Mouse (Mus musculus): ENCODE data around the gene Auts2.

Auts2 gene

GRCm38 (mm10) chr5:131733324-131733660 lies 809.9 kb downstream of the Auts2 start:
- DNase-seq (ENCODE audit: low spot score in 2 of 2), result peak in 1 of 2 experiments; percentile 36

GRCm38 (mm10) chr5:131732631-131733323 lies 810.4 kb downstream of the Auts2 start:
- DNase-seq (ENCODE audit: low spot score in 2 of 2), result peak in 1 of 2 experiments; percentile 53

- DNase-seq (ENCODE audit: low spot score in 2 of 2), result no peak
Observed at GRCm38 (mm10) chr5:131729456-131729855, 813.7 kb downstream of the Auts2 start.

- DNase-seq (ENCODE audit: low spot score in 2 of 2), result no peak
Observed at GRCm38 (mm10) chr5:131727909-131728308, 815.2 kb downstream of the Auts2 start.

GRCm38 (mm10) chr5:131724508-131724907 lies 818.6 kb downstream of the Auts2 start:
- no peak for DNase-seq (ENCODE audit: low spot score in 2 of 2)

GRCm38 (mm10) chr5:131722791-131723190 lies 820.4 kb downstream of the Auts2 start:
- DNase-seq (ENCODE audit: low spot score in 2 of 2), result no peak

- DNase-seq (ENCODE audit: low spot score in 2 of 2), result no peak
Observed at GRCm38 (mm10) chr5:131722361-131722760, 820.8 kb downstream of the Auts2 start.

GRCm38 (mm10) chr5:131718013-131718412 lies 825.1 kb downstream of the Auts2 start:
- no peak for DNase-seq (ENCODE audit: low spot score in 2 of 2)

GRCm38 (mm10) chr5:131717359-131717965 lies 825.7 kb downstream of the Auts2 start:
- DNase-seq (ENCODE audit: low spot score in 2 of 2), result no peak

- DNase-seq (ENCODE audit: low spot score in 2 of 2), result no peak
Observed at GRCm38 (mm10) chr5:131714979-131715378, 828.2 kb downstream of the Auts2 start.

- no peak for DNase-seq (ENCODE audit: low spot score in 2 of 2)
Observed at GRCm38 (mm10) chr5:131712441-131712840, 830.7 kb downstream of the Auts2 start.

- DNase-seq (ENCODE audit: low spot score in 2 of 2), result peak in 1 of 2 experiments; percentile 22
Observed at GRCm38 (mm10) chr5:131711474-131712129, 831.5 kb downstream of the Auts2 start.

GRCm38 (mm10) chr5:131710735-131711473 lies 832.2 kb downstream of the Auts2 start:
- DNase-seq (ENCODE audit: low spot score in 2 of 2), result no peak

GRCm38 (mm10) chr5:131707471-131707870 lies 835.7 kb downstream of the Auts2 start:
- no peak for DNase-seq (ENCODE audit: low spot score in 2 of 2)

- DNase-seq (ENCODE audit: low spot score in 2 of 2), result no peak
Observed at GRCm38 (mm10) chr5:131703729-131704128, 839.4 kb downstream of the Auts2 start.

- no peak for DNase-seq (ENCODE audit: low spot score in 2 of 2)
Observed at GRCm38 (mm10) chr5:131702840-131703392, 840.2 kb downstream of the Auts2 start.

- no peak for DNase-seq (ENCODE audit: low spot score in 2 of 2)
Observed at GRCm38 (mm10) chr5:131698900-131699299, 844.2 kb downstream of the Auts2 start.

GRCm38 (mm10) chr5:131690781-131691180 lies 852.4 kb downstream of the Auts2 start:
- DNase-seq (ENCODE audit: low spot score in 2 of 2), result no peak

GRCm38 (mm10) chr5:131686956-131687618 lies 856.1 kb downstream of the Auts2 start:
- DNase-seq (ENCODE audit: low spot score in 2 of 2), result no peak

GRCm38 (mm10) chr5:131680127-131680845 lies 862.9 kb downstream of the Auts2 start:
- DNase-seq (ENCODE audit: low spot score in 2 of 2), result no peak

- no peak for DNase-seq (ENCODE audit: low spot score in 2 of 2)
Observed at GRCm38 (mm10) chr5:131679523-131679922, 863.6 kb downstream of the Auts2 start.

Data from urinary bladder, adult 18-20 months (tissue).